Mouse (Mus musculus) limb, embryonic 12.5 days (tissue): Measurements from ENCODE around the gene Pdcd2l. TPM values are rescaled to one million over a fixed set of nuclear protein-coding genes. Genes with fewer than 3 reads are reported as not detected.

Source experiments
- polyA plus RNA-seq: library from polyadenylated mRNA; unstranded; fragments of >200 nt; fragmentation: Nextera tagmentation; extraction: Ambion mirVana; gene quantifications from 2 replicates; pipeline ENCODE4 v1.2.1, GENCODE M21; 2016

Pdcd2l gene
- polyA plus RNA-seq, 1 experiment from 2014 or later, result 72.2 TPM

Other genes with a start within 250 kb of the Pdcd2l start
- gene Scgb2b27, start 182.7 kb downstream of the Pdcd2l start, polyA plus RNA-seq, result not detected in 2 replicates
- gene Scgb1b27, start 175.2 kb downstream of the Pdcd2l start, polyA plus RNA-seq, result not detected in 2 replicates
- not detected in 2 replicates for gene Scgb1b30, start 101.2 kb downstream of the Pdcd2l start, polyA plus RNA-seq
- gene Wtip, start 63.4 kb downstream of the Pdcd2l start, polyA plus RNA-seq, result 8.4 and 8.8 TPM in 2 replicates
- 275 and 276 TPM in 2 replicates for gene Uba2, start 27.1 kb downstream of the Pdcd2l start, polyA plus RNA-seq
- gene Gpi1, start 33.7 kb upstream of the Pdcd2l start, polyA plus RNA-seq, result 243 and 262 TPM in 2 replicates
- 0.89 TPM in 1 of 2 replicates, not detected in the other for gene Gm6096, start 54.4 kb upstream of the Pdcd2l start, polyA plus RNA-seq
- 27.8 and 30.8 TPM in 2 replicates for gene 4931406P16Rik, start 116.9 kb upstream of the Pdcd2l start, polyA plus RNA-seq
- 116 and 124 TPM in 2 replicates for gene Lsm14a, start 196.7 kb upstream of the Pdcd2l start, polyA plus RNA-seq